Mouse (Mus musculus): Measurements from ENCODE around the gene Emilin2. TPM values are rescaled to one million over a fixed set of nuclear protein-coding genes. Genes with fewer than 3 reads are reported as not detected.
A peak's percentile ranks its signal among the peaks of the same experiment; 100 is the strongest.
"Not testable (repeated sequence)": the region's sequence is repeated elsewhere in the genome, so short reads cannot be mapped to it uniquely, and the experiment has no call there.

Gene Emilin2
- polyA plus RNA-seq, 1 experiment from 2014 or later: 0.72 TPM

GRCm38 (mm10) chr17:71320731-71321130 lies 9.0 kb upstream of the Emilin2 start:
- not testable (repeated sequence) for H3K36me3 ChIP-seq (ENCODE audit: control insufficient read depth, insufficient read depth, low read length); ATAC-seq; H3K9ac ChIP-seq (ENCODE audit: low read length); H3K4me2 ChIP-seq (ENCODE audit: low read length); H3K4me1 ChIP-seq (ENCODE audit: control insufficient read depth, insufficient read depth, low read length); H3K27ac ChIP-seq (ENCODE audit: low read depth, low read length); H3K27me3 ChIP-seq (replicated peaks; ENCODE audit: control insufficient read depth, insufficient read depth, low read length); H3K4me3 ChIP-seq (ENCODE audit: low read depth, low read length); DNase-seq (ENCODE audit: low spot score); H3K9me3 ChIP-seq (replicated peaks; ENCODE audit: control insufficient read depth, low read length)
- 85% methylated on average over 8 of the region's 8 CpGs for WGBS

GRCm38 (mm10) chr17:71319361-71319760 lies 7.6 kb upstream of the Emilin2 start:
- H3K27ac ChIP-seq (ENCODE audit: low read depth, low read length): no peak overlapping the region
- no peak for DNase-seq (ENCODE audit: low spot score)
- no peak overlapping the region for H3K4me2 ChIP-seq (ENCODE audit: low read length)
- H3K27me3 ChIP-seq (replicated peaks; ENCODE audit: control insufficient read depth, insufficient read depth, low read length): no peaks in the 10 kb centered on the region
- no peaks in the 10 kb centered on the region for H3K4me1 ChIP-seq (ENCODE audit: control insufficient read depth, insufficient read depth, low read length)
- no peaks in the 10 kb centered on the region for H3K9me3 ChIP-seq (replicated peaks; ENCODE audit: control insufficient read depth, low read length)
- no peak for ATAC-seq
- H3K36me3 ChIP-seq (ENCODE audit: control insufficient read depth, insufficient read depth, low read length): no peaks in the 10 kb centered on the region
- H3K9ac ChIP-seq (ENCODE audit: low read length): no peak overlapping the region
- no peak overlapping the region for H3K4me3 ChIP-seq (ENCODE audit: low read depth, low read length)
- WGBS: 95% methylated on average over 3 of the region's 3 CpGs

GRCm38 (mm10) chr17:71317571-71317970 lies 5.8 kb upstream of the Emilin2 start:
- H3K4me1 ChIP-seq (ENCODE audit: control insufficient read depth, insufficient read depth, low read length): no peaks in the 10 kb centered on the region
- no peaks in the 10 kb centered on the region for H3K9me3 ChIP-seq (replicated peaks; ENCODE audit: control insufficient read depth, low read length)
- no peak overlapping the region for H3K9ac ChIP-seq (ENCODE audit: low read length)
- no peaks in the 10 kb centered on the region for H3K36me3 ChIP-seq (ENCODE audit: control insufficient read depth, insufficient read depth, low read length)
- no peak overlapping the region for H3K4me3 ChIP-seq (ENCODE audit: low read depth, low read length)
- H3K27ac ChIP-seq (ENCODE audit: low read depth, low read length): no peak overlapping the region
- DNase-seq (ENCODE audit: low spot score) (no peak), ATAC-seq (no peak)
- no peaks in the 10 kb centered on the region for H3K27me3 ChIP-seq (replicated peaks; ENCODE audit: control insufficient read depth, insufficient read depth, low read length)
- 91% methylated on average over 4 of the region's 4 CpGs for WGBS
- no peak overlapping the region for H3K4me2 ChIP-seq (ENCODE audit: low read length)

GRCm38 (mm10) chr17:71314315-71314714 lies 2.5 kb upstream of the Emilin2 start:
- DNase-seq (ENCODE audit: low spot score): no peak
- no peaks in the 10 kb centered on the region for H3K9me3 ChIP-seq (replicated peaks; ENCODE audit: control insufficient read depth, low read length)
- H3K27me3 ChIP-seq (replicated peaks; ENCODE audit: control insufficient read depth, insufficient read depth, low read length): peaks cover 8% of the 10 kb centered on the region; the same call in 1 of the 2 replicates
- H3K4me2 ChIP-seq (ENCODE audit: low read length): no peak overlapping the region
- H3K4me1 ChIP-seq (ENCODE audit: control insufficient read depth, insufficient read depth, low read length): 0 out of 2 replicates have a peak, but pooled peaks cover 9% of the 10 kb centered on the region
- 73% methylated on average over 4 of the region's 4 CpGs for WGBS
- H3K9ac ChIP-seq (ENCODE audit: low read length): no peak overlapping the region
- no peak overlapping the region for H3K27ac ChIP-seq (ENCODE audit: low read depth, low read length)
- ATAC-seq: no peak
- no peak overlapping the region for H3K4me3 ChIP-seq (ENCODE audit: low read depth, low read length)
- H3K36me3 ChIP-seq (ENCODE audit: control insufficient read depth, insufficient read depth, low read length): no peaks in the 10 kb centered on the region

- ATAC-seq (peak; percentile 57), DNase-seq (ENCODE audit: low spot score) (peak; percentile 36)
- 0 out of 2 replicates have a peak, but pooled peaks cover 9% of the 10 kb centered on the region for H3K4me1 ChIP-seq (ENCODE audit: control insufficient read depth, insufficient read depth, low read length)
- WGBS: under 1% methylated on average over 67 of the region's 67 CpGs
- no peak overlapping the region for H3K27ac ChIP-seq (ENCODE audit: low read depth, low read length)
- H3K9me3 ChIP-seq (replicated peaks; ENCODE audit: control insufficient read depth, low read length): no peaks in the 10 kb centered on the region
- H3K9ac ChIP-seq (ENCODE audit: low read length): peak overlapping the region; percentile 63
- no peaks in the 10 kb centered on the region for H3K36me3 ChIP-seq (ENCODE audit: control insufficient read depth, insufficient read depth, low read length)
- H3K4me2 ChIP-seq (ENCODE audit: low read length): peak overlapping the region; percentile 100
- H3K27me3 ChIP-seq (replicated peaks; ENCODE audit: control insufficient read depth, insufficient read depth, low read length): peaks cover 8% of the 10 kb centered on the region; the same call in 1 of the 2 replicates
- H3K4me3 ChIP-seq (ENCODE audit: low read depth, low read length): peak overlapping the region; percentile 55
Observed at GRCm38 (mm10) chr17:71310486-71311339, 1.1 kb downstream of the Emilin2 start.

- peak overlapping the region; percentile 55 for H3K4me3 ChIP-seq (ENCODE audit: low read depth, low read length)
- peaks cover 8% of the 10 kb centered on the region; the same call in 1 of the 2 replicates for H3K27me3 ChIP-seq (replicated peaks; ENCODE audit: control insufficient read depth, insufficient read depth, low read length)
- H3K9ac ChIP-seq (ENCODE audit: low read length): peak overlapping the region; percentile 63
- peak overlapping the region; percentile 100 for H3K4me2 ChIP-seq (ENCODE audit: low read length)
- H3K36me3 ChIP-seq (ENCODE audit: control insufficient read depth, insufficient read depth, low read length): no peaks in the 10 kb centered on the region
- 0 out of 2 replicates have a peak, but pooled peaks cover 9% of the 10 kb centered on the region for H3K4me1 ChIP-seq (ENCODE audit: control insufficient read depth, insufficient read depth, low read length)
- DNase-seq (ENCODE audit: low spot score) (peak; percentile 19), ATAC-seq (0 out of 2 replicates have a peak, but pooled peaks have one; percentile 27)
- no peak overlapping the region for H3K27ac ChIP-seq (ENCODE audit: low read depth, low read length)
- 4% methylated on average over 23 of the region's 23 CpGs for WGBS
- no peaks in the 10 kb centered on the region for H3K9me3 ChIP-seq (replicated peaks; ENCODE audit: control insufficient read depth, low read length)
Observed at GRCm38 (mm10) chr17:71309711-71310485, 1.9 kb downstream of the Emilin2 start.

- WGBS: 6% methylated on average over 14 of the region's 14 CpGs
- H3K36me3 ChIP-seq (ENCODE audit: control insufficient read depth, insufficient read depth, low read length): no peaks in the 10 kb centered on the region
- DNase-seq (ENCODE audit: low spot score) (no peak), ATAC-seq (no peak)
- peaks cover 8% of the 10 kb centered on the region; the same call in 1 of the 2 replicates for H3K27me3 ChIP-seq (replicated peaks; ENCODE audit: control insufficient read depth, insufficient read depth, low read length)
- no peak overlapping the region for H3K27ac ChIP-seq (ENCODE audit: low read depth, low read length)
- H3K9me3 ChIP-seq (replicated peaks; ENCODE audit: control insufficient read depth, low read length): no peaks in the 10 kb centered on the region
- 0 out of 2 replicates have a peak, but pooled peaks cover 9% of the 10 kb centered on the region for H3K4me1 ChIP-seq (ENCODE audit: control insufficient read depth, insufficient read depth, low read length)
- H3K4me3 ChIP-seq (ENCODE audit: low read depth, low read length): no peak overlapping the region
- no peak overlapping the region for H3K9ac ChIP-seq (ENCODE audit: low read length)
- no peak overlapping the region for H3K4me2 ChIP-seq (ENCODE audit: low read length)
Observed at GRCm38 (mm10) chr17:71309141-71309540, 2.6 kb downstream of the Emilin2 start.

GRCm38 (mm10) chr17:71308296-71308695 lies 3.5 kb downstream of the Emilin2 start:
- Histone ChIP-seq H3K27ac (ENCODE audit: low read depth, low read length) (no peak overlapping the region), H3K4me3 (ENCODE audit: low read depth, low read length) (no peak overlapping the region), H3K9ac (ENCODE audit: low read length) (no peak overlapping the region), H3K27me3 (replicated peaks; ENCODE audit: control insufficient read depth, insufficient read depth, low read length) (peaks cover 8% of the 10 kb centered on the region; the same call in 1 of the 2 replicates), H3K36me3 (ENCODE audit: control insufficient read depth, insufficient read depth, low read length) (no peaks in the 10 kb centered on the region), H3K9me3 (replicated peaks; ENCODE audit: control insufficient read depth, low read length) (no peaks in the 10 kb centered on the region), H3K4me1 (ENCODE audit: control insufficient read depth, insufficient read depth, low read length) (0 out of 2 replicates have a peak, but pooled peaks cover 9% of the 10 kb centered on the region), H3K4me2 (ENCODE audit: low read length) (no peak overlapping the region)
- WGBS: 94% methylated on average over 5 of the region's 5 CpGs
- DNase-seq (ENCODE audit: low spot score): no peak
- ATAC-seq: no peak
